Mouse (Mus musculus) G1E (cell line): Measurements from ENCODE around the gene Pacsin1. TPM values are rescaled to one million over a fixed set of nuclear protein-coding genes. Genes with fewer than 3 reads are reported as not detected.

Experiments
- ATAC-seq: 2 replicates; pipeline ENCODE4 v1.8.0; 2016; ENCODE audit warnings: mild to moderate bottlenecking; ENCODE audit not compliant: insufficient number of reproducible peaks, poor library complexity, low FRiP score, severe bottlenecking; ENCODE audit errors: extremely low read depth
- DNase-seq: peaks from one replicate; pipeline ENCODE4 v3.0.0; 2012; ENCODE audit warnings: low spot score
- H3K27me3 ChIP-seq: 2 replicates; pipeline ENCODE4 v1.6.1; 2012; ENCODE audit warnings: mild to moderate bottlenecking, low read length, inconsistent platforms; ENCODE audit not compliant: insufficient read depth
- H3K36me3 ChIP-seq: replicated peaks from 2 replicates; pipeline ENCODE3; 2012; ENCODE audit warnings: mild to moderate bottlenecking, inconsistent platforms
- H3K4me1 ChIP-seq: 2 replicates; pipeline ENCODE4 v1.6.1; 2012; ENCODE audit warnings: low read depth, low read length, inconsistent platforms, mixed read lengths; ENCODE audit not compliant: insufficient read depth
- H3K4me3 ChIP-seq: 2 replicates; pipeline ENCODE4 v1.5.1; 2012; ENCODE audit warnings: low read depth, mild to moderate bottlenecking, inconsistent platforms, low read length, moderate library complexity, mixed read lengths
- H3K9me3 ChIP-seq: replicated peaks from 2 replicates; pipeline ENCODE4 v1.6.1; 2012; ENCODE audit warnings: inconsistent platforms
- CTCF ChIP-seq: IDR thresholded peaks from 2 replicates; pipeline ENCODE4 v1.5.1; 2012; ENCODE audit warnings: low read depth, low read length, inconsistent platforms, mixed read lengths
- GATA1 ChIP-seq: IDR thresholded peaks from 2 replicates; pipeline ENCODE4 v1.6.1; 2012; ENCODE audit warnings: borderline replicate concordance, low read length, inconsistent platforms, mixed read lengths
- GATA2 ChIP-seq: IDR thresholded peaks from 2 replicates; pipeline ENCODE4 v1.6.1; 2012; ENCODE audit warnings: low read depth, low read length, inconsistent platforms, borderline replicate concordance
- POLR2AphosphoS5 ChIP-seq: IDR thresholded peaks from 2 replicates; pipeline ENCODE4 v1.6.1; 2012; ENCODE audit warnings: low read depth, low read length, inconsistent platforms; ENCODE audit not compliant: insufficient replicate concordance
- TAL1 ChIP-seq: conservative IDR thresholded peaks from 2 replicates; pipeline ENCODE4 v1.6.1; 2012; ENCODE audit warnings: low read depth, low read length, inconsistent platforms, mixed read lengths
- polyA plus RNA-seq: library from polyadenylated mRNA; stranded (reverse); fragments of >175 nt; gene quantifications from 2 replicates; pipeline ENCODE4 v1.2.3, GENCODE M21; 2012
- total RNA-seq, 2 experiments: library from RNA; stranded (forward) in 1 of 2; stranded (reverse) in 1 of 2; fragments of 200-1000 nt in 1 of 2; fragments of >200 nt in 1 of 2; fragmentation: Nextera tagmentation in 1 of 2; gene quantifications; 2 replicates each; pipeline ENCODE4 v1.2.3; 2014 to 2017

The Pacsin1 gene
- total and polyA plus RNA-seq, 3 experiments: 0.44 TPM; not detected in 2

DNA sequence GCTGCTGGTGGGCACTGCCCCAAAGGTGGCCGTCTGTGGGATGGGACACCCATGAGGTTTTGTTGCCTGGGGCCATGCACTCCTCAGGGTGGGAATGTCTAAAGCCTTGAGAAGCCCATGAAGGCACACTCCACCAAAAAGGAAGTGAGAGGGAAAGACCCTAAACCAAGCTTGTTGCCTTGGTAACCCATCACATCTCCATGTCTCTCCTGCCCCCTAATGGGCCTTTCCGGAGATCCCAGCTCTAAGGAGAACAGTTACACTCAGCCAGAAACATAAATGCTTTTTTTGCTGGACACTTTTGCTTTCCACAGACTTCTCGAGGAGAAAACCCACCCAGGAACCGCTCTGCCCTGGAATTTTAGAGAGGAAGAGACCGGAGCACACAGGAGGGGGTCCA, 62.9 kb downstream of the Pacsin1 start:
- Histone ChIP-seq H3K9me3 (no peaks in the 10 kb centered on the region), H3K4me1 (no peaks in the 10 kb centered on the region), H3K4me3 (no peak overlapping the region), H3K36me3 (no peaks in the 10 kb centered on the region), H3K27me3 (peaks cover 29% of the 10 kb centered on the region; the same call in 1 of the 2 replicates)
- ATAC-seq (no peak), DNase-seq (no peak)
- TF ChIP-seq POLR2AphosphoS5 (no peak), TAL1 (no peak), GATA1 (no peak), GATA2 (no peak), CTCF (no peak)

DNA sequence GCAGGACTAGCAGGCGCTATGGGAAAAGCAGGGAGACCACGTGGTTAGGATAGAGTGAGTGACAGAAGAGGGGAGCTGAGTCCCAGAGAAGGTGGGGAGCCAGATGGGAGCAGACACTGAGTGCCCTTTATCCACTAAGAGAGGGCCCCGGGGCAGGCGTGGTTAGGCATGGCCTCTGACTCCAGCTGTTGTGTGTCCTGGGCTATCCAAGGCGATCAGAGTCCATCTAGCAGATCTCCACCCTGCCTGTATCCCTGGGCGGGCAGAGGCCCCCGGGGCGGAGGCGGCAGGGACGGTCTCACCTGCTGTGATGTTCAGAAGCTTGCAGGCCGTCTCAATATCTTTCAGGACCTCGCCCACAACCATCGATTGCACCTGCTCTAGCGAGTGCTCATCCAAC, 64.4 kb downstream of the Pacsin1 start:
- H3K4me1 ChIP-seq: no peaks in the 10 kb centered on the region
- DNase-seq (no peak), ATAC-seq (no peak)
- H3K4me3 ChIP-seq: no peak overlapping the region
- peaks cover 25% of the 10 kb centered on the region; the same call in 1 of the 2 replicates for H3K27me3 ChIP-seq
- H3K36me3 ChIP-seq: no peaks in the 10 kb centered on the region
- no peak for TF ChIP-seq TAL1
- no peak for TF ChIP-seq GATA2
- TF ChIP-seq CTCF: no peak
- TF ChIP-seq POLR2AphosphoS5: no peak
- TF ChIP-seq GATA1: no peak
- no peaks in the 10 kb centered on the region for H3K9me3 ChIP-seq

DNA sequence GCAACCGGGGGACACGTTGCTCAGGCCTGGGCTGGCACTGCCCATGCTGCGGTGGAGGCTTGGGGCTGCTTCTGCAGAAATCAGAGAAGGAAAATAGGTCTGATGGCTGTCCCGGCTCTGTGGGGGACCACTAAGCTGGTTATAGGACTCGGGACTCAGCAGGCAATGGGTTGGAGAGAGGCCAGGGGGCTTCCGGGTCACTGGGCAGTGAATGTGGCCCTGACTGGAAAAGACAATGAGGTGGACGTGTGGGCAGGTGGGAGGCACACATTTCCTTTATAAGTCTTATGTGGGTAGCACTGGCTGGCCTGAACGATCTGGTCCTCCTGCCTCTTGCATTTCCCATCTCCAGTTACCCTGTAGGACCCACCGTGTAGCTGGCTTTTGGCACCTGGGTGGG, 65.0 kb downstream of the Pacsin1 start:
- Histone ChIP-seq H3K27me3 (peaks cover 24% of the 10 kb centered on the region; the same call in 1 of the 2 replicates), H3K9me3 (no peaks in the 10 kb centered on the region), H3K36me3 (no peaks in the 10 kb centered on the region), H3K4me1 (no peaks in the 10 kb centered on the region), H3K4me3 (no peak overlapping the region)
- ATAC-seq (no peak), DNase-seq (no peak)
- TF ChIP-seq GATA1 (no peak), GATA2 (no peak), TAL1 (no peak), POLR2AphosphoS5 (no peak), CTCF (no peak)

DNA sequence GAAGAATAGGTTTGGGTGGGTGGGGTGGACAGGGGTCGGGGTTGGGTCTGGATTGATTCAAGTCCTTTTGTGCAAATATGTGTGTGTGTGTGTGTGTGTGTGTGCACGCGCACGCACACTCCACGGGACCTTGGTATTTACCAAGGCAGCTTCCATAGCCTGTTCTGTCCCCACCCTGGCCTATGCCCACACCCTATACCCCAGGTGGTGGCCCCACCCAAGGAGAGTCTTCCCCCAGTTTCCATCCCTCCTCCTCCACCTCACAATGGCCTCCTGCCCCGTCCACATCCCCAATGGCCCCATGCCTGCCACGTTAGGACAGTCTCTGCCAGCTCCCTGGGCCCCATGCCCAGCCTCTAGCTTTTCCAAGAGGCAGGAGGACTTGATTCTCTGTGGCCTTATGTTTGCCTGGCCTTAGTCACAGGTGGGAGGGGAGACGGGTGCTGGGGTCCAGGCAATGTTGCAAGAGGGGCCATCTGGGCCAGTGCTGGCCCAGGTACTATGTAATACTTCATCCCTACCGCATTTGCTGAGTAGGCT, 65.9 kb downstream of the Pacsin1 start:
- no peaks in the 10 kb centered on the region for H3K4me1 ChIP-seq
- no peaks in the 10 kb centered on the region for H3K9me3 ChIP-seq
- H3K36me3 ChIP-seq: no peaks in the 10 kb centered on the region
- H3K4me3 ChIP-seq: no peak overlapping the region
- no peak for ATAC-seq
- H3K27me3 ChIP-seq: peaks cover 26% of the 10 kb centered on the region; the same call in 1 of the 2 replicates
- DNase-seq: no peak
- TF ChIP-seq GATA2: no peak
- TF ChIP-seq GATA1: no peak
- no peak for TF ChIP-seq CTCF
- no peak for TF ChIP-seq TAL1
- TF ChIP-seq POLR2AphosphoS5: no peak

DNA sequence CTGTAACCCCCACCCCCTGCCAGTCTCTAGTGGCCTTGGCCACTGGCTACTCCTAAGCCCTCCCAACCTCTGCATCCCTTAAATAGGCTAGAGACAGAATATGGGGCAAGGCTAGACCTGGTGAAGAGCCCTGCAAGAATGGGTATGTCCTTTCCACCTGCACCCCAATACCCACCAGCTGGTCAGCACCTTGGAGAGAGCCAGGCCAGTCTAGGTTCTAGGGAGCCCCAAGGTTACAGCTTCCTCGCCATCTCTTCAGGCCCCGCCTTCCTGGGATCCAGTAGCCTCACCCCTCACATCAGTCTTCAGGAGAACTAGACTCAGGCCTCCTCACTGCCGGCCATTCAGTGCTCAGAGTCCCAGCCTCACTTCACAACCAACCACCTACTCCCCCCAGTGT, 69.0 kb downstream of the Pacsin1 start:
- no peaks in the 10 kb centered on the region for H3K4me1 ChIP-seq
- no peak for ATAC-seq
- H3K36me3 ChIP-seq: no peaks in the 10 kb centered on the region
- peaks cover 26% of the 10 kb centered on the region for H3K27me3 ChIP-seq
- no peaks in the 10 kb centered on the region for H3K9me3 ChIP-seq
- H3K4me3 ChIP-seq: no peak overlapping the region
- DNase-seq: peak; percentile 32
- TF ChIP-seq POLR2AphosphoS5 (no peak), CTCF (no peak)

DNA sequence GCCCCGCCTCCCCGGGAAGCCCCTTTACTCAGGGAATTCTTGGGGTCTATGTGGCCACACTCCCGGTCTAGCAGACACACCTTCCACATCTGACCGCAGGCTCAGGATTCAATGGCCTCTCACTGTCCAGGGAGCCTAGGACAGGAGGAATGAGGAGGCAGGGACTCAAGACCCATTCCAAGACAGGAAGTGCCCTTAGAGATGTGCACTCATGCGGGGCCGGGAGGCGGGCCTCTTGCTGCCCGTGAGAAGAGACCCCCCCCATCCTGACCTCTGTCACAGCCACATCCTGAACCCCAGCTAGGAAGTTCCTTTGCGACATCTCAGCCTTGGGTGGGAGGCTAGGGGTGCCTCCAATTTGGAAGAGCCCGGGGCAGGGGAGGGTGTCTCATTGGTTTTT, 69.7 kb downstream of the Pacsin1 start:
- Histone ChIP-seq H3K27me3 (peaks cover 27% of the 10 kb centered on the region), H3K36me3 (no peaks in the 10 kb centered on the region), H3K4me1 (no peaks in the 10 kb centered on the region), H3K9me3 (no peaks in the 10 kb centered on the region), H3K4me3 (no peak overlapping the region)
- DNase-seq (no peak), ATAC-seq (no peak)
- no peak for TF ChIP-seq GATA2
- no peak for TF ChIP-seq GATA1
- TF ChIP-seq POLR2AphosphoS5: no peak
- TF ChIP-seq CTCF: no peak
- TF ChIP-seq TAL1: no peak

DNA sequence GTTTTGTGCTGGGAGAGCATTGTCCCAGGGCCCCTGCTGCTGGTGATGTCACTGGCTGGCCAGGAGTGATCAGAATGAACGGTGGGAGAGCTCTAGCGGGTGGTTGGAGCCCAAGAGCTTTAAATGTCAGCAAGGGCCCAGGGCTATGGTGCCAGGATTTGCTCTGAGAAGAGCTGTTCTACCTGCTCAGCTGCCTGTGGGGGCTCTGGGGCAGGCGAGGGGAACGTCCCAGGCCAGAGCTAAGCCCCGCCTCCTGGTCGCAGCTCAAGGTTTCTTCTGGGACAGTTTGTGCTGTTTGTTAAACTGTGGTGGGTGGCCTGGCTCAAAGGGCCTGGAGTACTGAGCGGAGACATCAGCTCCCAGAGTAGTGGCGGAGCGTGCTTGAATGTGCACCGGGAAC, 70.1 kb downstream of the Pacsin1 start:
- no peaks in the 10 kb centered on the region for H3K9me3 ChIP-seq
- H3K36me3 ChIP-seq: no peaks in the 10 kb centered on the region
- TF ChIP-seq GATA1 (no peak), POLR2AphosphoS5 (no peak), CTCF (no peak), GATA2 (no peak), TAL1 (no peak)
- H3K4me1 ChIP-seq: no peaks in the 10 kb centered on the region
- no peak for ATAC-seq
- no peak for DNase-seq
- peaks cover 27% of the 10 kb centered on the region for H3K27me3 ChIP-seq
- no peak overlapping the region for H3K4me3 ChIP-seq
